Mouse (Mus musculus) left cerebral cortex, adult 9 months (tissue): ENCODE data around the gene Smco3.

Experiments
- DNase-seq, 2 experiments: peaks; one replicate each; pipeline ENCODE4 v3.0.0; 2022; ENCODE audit warnings: low spot score in 2 of 2

The Smco3 gene

DNA sequence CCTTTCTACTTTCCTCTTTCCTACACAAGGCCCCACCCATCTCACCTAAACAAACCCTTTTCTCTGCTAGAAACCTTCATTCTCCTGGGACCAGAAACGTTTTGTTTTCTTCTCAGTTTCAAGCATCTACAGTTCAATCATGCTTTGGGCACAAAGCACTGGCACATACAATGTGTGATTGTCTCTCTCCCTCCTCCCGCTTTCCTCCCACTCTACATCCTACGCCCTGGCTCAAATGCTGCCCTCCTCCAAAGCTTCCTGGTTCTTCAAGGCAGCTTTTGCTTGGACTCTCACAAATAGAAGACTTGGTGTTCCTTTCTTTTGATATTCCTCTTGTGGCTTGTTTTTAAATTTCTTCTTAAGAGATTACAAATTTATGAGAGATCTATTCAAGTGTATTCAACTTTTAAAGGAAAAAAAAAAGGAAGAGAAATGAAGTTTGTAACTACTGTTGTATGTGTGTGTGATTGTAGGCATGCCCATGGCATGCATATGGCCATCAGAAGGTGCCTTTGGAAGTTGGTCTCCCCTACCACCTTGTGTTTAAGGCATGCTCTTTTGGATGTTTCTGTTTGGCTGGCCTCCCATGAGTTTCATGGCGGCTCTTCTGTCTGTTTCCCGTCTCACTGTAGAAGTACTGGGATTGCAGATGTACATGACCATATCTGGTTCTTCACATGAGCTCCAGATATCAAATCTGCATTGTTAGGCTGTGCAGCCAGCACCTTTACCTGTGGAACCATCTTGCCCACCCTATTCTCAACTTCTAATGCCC lies 10.6 kb upstream of the Smco3 start:
- no peak for DNase-seq

DNA sequence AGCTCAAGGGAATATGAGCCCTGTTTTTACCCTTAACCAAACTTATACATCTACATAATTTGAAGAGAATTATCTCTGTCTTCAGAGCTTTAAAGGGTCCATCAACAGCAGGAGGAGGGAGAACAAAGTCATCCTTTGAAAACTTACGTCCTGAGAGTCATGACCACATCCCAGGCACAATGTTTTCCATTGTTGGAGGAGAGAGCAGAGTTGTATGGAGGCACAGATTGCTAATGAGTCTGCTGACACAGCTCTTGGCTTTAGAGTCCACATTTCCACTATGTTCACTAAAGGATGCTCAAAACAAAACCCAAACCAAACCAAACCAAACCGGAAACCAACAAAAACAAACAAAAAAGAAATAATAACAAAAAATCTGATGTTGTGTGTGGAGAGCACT lies 9.7 kb upstream of the Smco3 start:
- DNase-seq: no peak

DNA sequence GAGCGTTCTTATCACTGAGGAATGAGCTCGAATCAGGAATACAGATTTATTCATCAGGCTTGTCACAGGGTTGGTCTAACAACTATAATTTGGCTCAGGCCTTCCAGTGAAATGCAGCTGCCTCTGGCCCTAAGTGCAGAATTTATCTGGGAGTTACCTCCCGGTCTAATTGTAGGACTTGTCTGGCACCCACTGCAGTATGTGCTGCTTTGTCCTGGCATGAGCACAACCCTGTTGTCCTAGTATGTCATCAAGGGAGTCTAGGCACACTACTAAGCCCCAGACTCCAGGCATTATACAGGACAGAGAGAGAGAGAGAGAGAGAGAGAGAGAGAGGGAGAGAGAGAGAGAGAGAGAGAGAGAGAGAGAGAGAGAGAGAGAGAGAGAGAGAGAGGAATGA lies 2.1 kb upstream of the Smco3 start:
- DNase-seq: no peak

DNA sequence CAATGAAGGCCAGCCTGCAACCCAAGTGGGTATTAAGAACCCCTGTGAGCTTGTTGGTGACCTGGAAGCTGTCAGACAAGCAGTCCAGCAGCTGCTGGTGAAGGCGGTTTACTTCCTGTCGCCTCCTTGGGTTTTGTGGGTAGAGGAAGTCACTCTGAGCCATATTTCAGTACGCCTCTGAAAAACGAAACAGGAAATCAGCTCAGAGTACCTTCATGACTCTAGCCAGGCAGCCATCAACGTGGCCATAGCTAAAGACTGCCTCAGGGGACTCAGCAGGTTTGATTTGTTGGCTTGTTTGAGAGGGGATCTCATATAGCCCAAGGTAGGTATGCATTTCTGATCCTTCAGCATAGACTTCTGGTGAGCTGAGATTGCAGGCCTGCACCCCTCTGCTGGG lies 3.5 kb downstream of the Smco3 start:
- DNase-seq: no peak

DNA sequence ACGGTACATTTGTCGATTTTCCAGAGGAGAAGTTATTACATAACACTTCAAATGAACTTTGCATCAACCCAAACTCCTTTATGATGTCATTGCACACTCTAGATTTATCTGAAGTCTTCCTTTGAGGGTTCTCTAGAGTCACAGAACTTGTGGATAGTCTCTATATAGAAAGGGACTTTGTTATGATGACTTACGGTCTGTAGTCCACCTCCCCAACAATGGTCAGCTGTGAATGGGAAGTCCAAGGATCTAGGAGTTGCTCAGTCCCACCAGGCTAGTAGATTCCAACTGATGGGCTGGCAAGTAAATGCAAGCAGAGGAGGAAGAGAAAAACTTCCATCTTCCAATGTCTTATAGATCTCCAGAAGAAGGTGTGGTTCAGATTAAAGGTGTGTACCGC lies 6.6 kb downstream of the Smco3 start:
- DNase-seq: no peak

DNA sequence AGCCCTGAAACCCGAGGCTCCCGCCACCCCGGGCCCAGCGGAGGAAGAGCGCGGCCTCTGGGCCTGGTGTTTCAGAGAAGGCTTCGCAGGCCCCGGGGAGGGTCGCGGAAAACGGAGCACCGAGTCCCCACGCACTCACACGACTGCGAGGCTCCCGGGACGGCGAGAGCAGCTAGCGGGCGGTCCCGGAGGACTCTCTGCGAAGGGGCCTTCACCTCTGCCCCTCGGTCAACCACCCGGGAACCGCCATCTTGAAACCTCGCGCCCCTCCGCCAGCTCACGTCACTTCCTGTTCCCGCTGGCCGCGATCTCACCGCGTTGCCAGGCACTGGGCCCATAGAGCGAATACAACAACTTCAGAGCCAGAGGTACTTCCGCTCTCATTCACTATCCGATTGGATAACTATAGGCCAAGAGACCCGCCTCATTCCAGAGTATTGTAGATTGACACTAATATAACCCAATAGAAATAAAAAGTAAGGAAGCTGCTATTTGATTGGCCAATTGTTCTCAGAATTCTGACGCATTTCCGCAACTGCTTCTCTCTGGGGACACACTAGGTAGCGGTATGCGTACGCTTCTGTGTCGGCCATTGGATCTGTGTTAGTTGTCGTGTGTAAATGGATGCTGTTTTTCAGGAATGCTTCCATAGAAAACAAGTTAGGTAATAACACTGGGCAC lies 7.2 kb downstream of the Smco3 start, which contains the start of gene Wbp11:
Wbp11 (minus strand) TSS at position 353 of the 681 bp plus-strand sequence.
- DNase-seq: peak; percentile 98

DNA sequence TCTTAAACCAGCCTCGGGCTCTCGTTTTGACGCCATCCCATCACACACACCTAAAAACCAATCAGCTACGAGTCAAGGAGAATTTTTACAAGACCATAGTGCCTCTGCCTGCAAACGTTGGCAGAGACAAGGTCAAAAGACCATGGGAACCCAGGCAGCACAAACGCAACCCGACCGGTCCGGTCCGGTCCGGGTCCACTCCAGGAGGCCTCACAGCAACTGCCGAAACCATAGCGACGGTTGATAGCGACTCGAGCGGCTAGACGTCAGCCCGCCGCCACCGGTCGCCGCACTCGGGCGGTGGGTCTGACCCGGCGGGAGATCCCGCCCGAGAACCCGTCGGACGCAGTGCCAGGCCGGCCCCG lies 7.8 kb downstream of the Smco3 start, which contains the start of gene BC049715:
BC049715 (plus strand) TSS at position 111 of the 365 bp plus-strand sequence.
- no peak for DNase-seq

DNA sequence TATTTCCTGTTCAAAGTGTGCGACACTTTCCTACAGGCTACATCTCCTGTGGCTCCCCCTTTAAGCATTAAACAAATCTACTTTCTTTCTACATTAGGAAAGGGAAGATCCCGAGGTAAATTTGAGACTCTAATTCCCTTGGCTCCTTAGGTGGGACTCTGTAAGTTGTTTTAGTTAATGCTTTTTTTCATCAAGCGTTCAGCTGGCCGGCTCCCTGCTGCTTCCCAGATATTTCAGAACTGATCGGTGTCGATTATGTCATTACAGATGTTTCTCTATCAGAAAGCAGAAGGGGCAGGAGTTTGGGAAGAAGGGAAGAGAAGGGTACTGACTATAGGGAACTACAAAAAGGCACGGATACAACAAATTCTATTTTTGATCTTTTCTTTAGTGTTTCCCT lies 8.1 kb downstream of the Smco3 start:
- no peak for DNase-seq

DNA sequence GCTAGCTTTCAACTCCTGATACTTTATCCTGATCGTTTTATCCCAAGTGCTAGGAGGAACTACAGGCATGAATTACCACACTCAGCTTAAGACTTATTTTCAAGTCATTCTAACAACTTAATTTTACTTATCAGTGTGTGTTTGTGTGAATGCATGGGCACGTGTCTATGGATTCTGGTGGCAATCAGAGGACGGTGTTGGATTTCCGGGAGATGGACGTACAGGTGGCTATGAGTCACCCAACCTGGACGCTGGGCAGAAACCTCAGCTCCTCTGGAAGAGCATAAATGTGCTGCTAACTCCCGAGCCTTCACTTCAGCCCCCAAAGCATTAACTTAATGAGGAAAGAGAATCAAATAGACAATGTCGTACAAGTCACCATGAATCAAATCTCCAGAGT lies 10.3 kb downstream of the Smco3 start:
- no peak for DNase-seq

DNA sequence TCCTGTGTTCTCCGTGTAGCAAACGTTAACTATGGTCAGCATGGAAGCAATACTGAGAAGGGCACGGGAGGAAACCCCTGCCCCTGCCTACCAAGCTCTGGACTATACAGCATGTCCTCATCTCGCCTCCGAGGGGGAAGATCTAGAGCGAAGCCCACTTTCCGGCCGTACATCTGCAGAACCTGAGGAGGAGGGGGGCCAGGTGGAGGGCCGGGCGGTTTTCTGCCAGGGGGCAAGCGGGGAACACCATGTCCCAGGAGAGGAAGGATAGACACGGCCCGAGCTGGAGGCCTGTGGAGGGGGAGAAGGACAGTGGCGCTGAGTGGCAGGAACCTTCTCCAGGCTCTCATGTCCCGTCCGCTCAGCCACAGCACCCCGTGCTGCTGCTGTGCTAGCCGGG lies 14.2 kb downstream of the Smco3 start:
- no peak for DNase-seq

DNA sequence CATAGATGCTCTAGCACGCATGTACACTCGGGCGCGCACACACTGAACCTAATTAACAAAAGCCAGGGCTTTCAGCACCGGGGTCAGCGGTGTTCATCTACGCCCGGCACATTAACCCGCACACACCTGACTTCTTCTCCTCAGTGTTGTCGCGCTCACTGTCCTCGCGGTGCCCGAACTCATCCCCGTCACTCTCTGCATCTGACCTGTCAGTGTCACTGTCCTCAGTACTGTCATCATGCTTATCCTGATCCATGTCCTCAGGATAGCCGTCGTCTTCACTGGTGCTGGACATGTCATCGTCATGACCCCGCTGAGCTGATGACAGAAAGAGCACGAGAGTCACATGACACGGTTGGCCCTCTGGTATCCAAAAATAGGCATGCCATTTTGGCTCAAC lies 14.9 kb downstream of the Smco3 start:
- no peak for DNase-seq

DNA sequence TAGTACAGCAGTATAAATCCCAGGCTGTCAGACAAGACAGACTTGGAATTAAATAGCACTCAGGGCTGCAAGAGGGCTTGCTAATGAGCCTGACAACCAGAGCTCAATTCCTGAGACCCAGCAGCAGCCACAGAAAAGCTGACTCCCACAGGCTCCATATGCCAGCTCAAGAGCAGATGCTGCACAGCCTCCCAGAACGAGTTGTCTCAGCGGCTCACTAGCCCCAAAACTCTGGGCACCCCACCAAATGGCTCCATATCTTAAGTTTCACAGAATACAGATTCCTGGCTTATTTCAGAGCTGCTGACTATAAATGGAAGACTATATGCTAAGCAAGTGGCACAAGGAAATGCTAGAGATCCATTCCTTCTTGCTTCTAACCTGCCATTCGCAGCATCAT lies 17.7 kb downstream of the Smco3 start:
- DNase-seq: peak; percentile 79 to 92

DNA sequence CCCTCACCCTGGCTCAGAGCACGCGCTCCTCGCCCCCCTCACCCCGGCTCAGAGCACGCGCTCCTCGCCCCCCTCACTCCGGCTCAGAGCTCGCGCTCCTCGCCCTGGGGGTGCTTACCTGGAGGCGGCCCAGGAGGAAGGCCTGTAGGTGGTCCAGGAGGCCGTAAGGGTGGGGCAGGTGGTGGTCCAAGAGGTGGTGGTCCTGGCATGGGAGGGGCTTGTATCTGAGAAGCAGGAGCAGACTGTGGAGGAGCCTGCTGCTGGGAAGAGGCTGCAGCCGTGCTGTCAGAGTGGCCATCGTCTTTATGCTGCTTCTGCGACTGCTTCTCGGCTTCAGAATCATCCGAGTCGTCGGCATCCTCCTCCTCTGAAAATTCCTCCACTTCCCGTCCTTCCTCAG lies 18.4 kb downstream of the Smco3 start:
- DNase-seq: no peak

DNA sequence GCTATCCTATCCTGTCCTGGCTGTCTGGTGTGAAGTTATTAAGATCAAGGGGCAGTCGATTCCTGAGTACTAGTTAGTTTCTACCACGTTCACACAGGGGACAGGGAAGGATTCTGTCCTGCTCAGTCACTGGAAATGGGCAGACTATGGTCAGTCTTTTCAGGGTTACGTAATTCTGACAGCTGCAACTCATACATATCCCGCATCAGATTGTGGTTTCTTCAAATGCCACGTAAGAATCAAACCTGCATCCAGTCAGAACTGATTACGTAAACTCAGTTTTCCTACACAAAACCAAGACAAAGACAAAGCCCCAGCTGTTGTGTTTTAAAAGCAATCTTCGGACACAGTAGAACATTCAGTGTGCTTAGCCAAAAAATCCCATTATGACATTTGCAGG lies 19.9 kb downstream of the Smco3 start:
- no peak for DNase-seq

DNA sequence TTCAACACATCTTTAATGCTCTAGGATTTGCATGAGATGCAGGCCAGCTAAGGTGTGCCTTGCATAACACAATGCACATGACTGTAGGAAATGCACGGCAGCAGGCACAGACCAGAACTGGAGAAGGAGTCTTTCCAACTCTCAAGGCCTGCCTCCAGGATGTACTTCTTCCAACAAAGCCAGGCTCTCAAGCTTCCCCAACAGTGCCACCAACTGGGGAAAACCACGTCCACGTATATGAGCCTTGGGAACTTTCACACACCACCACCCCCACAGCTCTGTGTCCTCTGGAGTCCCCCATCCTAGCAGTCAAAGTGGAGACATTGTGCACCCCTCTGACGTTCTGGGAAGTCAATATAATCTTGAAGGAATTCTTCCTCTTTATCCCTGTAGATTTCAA lies 22.1 kb downstream of the Smco3 start:
- no peak for DNase-seq

DNA sequence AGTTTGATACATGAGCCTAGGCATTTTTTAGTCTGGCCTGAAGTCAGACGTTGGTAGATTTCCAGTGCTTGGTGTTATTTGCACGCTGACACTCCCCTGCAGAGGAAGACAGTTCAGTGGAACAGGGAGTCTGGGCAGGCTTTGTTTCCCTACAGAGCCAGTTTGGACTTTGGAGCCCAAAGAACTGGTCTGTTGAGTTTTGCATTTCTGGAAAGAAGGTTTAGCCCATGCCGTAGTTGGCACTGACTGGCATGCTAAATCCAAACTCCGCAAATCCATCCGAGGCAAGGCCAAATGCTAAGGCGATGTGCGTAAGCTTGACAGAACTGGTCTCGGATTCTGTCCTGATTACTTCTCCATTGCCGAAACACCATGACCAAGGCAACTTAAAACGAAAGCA lies 24.1 kb downstream of the Smco3 start:
- DNase-seq: no peak

DNA sequence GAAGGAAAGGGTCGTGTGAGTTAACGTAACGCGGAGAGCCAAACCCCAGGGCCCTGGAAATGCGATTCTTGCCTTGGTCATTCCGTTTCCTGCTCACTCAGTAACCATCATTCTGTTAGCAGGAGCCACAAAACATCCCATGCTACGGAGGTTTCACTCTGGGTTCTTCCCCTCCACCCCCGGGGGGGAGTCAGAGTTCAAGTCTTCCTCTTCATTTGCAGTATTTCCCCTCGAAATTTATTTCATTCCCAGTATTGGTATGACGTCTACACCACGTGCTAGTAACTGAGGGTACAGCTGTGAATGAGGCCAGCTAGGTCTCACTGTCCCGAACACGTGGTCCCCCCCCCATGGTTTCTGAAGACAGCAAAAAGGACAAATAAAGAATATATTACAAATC lies 25.6 kb downstream of the Smco3 start:
- DNase-seq: no peak

DNA sequence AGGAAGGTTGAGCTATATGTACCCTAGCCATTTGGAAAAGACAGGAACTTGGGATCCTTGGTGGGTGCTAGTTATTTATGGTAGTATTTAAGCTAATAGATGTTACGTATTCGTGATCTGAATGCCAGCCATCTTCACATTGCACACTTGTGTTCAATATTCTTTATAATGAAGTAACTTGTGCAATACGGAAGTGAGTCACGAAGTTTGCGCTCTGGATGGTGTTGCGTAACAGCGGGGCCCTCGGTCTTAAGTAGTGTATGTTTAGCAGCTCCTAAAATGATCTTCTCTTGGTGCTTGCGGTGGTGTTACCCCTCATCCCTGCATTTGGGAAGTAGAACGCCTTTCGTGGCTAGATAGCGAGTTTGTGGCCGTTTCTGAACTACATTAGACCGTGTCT lies 26.2 kb downstream of the Smco3 start:
- no peak for DNase-seq

DNA sequence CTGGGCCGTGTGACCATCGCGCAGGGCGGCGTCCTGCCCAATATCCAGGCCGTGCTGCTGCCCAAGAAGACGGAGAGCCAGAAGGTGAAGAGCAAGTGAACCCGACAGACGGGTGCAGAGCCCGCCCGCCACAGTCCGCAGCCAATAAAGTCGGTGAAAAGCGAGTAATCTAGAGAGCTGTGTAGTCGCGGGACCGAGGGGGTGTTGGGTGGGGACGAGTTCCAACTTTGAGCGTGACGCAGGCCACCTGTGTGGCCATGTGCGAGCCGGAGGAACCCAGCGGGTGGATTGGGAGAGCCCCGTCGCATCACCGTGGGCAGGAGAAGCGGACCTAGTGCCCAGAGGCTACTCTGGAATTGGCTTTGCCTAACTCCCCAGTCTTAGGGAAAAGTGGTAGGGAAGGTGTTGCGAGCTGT lies 26.6 kb downstream of the Smco3 start:
- peak in 1 of 2 experiments; percentile 59 for DNase-seq

DNA sequence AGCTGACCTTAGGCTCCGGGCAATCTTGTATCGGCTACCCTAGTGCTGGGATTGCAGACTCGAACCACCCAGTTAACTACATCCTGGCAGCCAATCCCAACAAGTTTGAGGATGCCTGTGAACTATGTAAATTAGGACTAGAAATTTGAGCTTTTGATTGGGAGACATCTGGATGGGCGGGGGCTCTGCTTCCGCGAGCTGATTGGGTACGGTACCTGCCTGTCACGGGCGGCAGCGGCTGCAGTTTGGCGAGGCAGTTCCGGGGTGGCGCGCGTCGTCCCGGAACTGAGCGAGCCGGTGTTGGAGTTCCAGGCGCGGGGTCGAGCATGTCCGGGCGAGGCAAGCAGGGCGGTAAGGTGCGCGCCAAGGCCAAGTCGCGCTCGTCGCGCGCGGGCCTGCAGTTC lies 27.2 kb downstream of the Smco3 start, which contains the start of gene H2afj:
H2afj (plus strand) TSS at position 231 of the 404 bp plus-strand sequence.
- peak; percentile 95 to 99 for DNase-seq

DNA sequence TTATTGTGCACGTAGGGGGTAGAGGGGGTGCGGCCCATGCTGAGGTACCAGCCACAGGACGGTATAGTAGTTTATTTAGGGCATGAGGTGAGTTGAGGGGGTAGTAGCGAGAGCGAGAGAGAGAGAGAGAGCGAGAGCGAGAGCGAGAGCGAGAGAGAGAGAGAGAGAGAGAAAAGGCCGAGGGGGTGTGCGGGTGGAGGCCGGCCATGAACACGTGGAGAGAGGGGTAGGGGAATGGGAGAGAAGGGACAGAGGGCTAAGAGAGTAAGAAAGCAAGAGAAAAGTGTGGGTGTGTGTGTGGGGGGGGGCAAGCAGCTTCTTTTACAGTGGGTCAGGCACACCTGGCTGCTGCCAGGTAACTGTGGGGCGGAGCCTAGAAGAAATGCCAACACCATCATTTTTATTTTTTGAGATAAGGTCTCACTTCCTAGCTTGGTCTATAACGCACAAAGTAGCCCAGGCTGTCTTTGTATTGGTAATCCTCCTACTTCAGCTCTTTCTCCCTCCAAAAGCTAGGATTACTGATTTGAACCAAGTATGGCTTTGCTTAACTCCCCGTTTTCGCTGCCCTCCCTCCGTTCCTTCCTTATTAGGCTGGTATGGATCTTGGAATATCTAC lies 27.7 kb downstream of the Smco3 start:
- no peak for DNase-seq

DNA sequence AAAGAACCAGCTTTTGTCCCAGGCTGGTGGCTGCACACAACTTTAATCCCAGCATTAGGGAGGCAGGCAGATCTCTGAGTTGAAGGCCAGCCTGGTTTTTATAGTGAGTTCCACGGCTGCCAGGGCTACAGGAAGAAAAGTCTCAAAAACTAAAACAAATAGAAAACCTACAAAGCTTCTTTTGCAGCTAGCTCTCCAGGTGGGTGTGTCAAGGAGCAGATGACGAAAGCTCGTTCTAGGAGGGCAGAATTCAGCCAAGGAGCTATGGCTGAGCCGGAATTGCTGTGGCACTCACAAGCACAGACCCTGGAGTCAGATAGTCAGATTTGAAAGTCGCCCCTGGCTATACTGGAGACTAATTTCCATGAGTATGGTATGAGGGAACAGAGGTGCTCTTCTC lies 28.4 kb downstream of the Smco3 start:
- no peak for DNase-seq

DNA sequence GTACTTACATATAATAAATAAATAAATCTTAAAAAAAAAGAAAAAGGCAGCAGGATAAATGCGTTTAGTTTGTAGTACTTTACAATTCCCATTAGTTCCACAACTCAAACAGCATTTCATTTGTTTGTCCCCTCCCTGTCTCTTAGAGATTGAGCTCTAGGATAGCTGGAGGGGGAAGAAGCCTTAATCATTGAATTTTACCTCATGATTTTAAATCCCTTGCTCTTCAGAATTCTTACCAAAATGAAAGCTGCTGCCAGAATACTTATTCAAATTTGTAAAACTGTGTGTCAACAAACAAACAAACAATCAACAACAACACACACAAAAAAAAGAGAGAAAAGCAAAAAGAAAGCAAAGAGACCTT lies 29.9 kb downstream of the Smco3 start:
- no peak for DNase-seq
